Mouse (Mus musculus) liver, postnatal 0 days (tissue): ENCODE measurements around the gene Slc45a1. TPM values are rescaled to one million over a fixed set of nuclear protein-coding genes. Genes with fewer than 3 reads are reported as not detected.

Experiments used
- ATAC-seq: fragments of 200-750 bp; cut with Nextera tagmentation; 2 replicates; pipeline ENCODE4 v1.8.0; 2017; ENCODE audit warnings: mild to moderate bottlenecking, moderate library complexity
- DNase-seq: peaks from one replicate; pipeline ENCODE4 v3.0.0-alpha.2; 2016
- H3K27ac ChIP-seq: fragments of 300-500 bp; sonication (generic); 2 replicates; pipeline ENCODE4 v1.5.1; 2014; ENCODE audit warnings: antibody characterized with exemption, moderate library complexity, mild to moderate bottlenecking, low read depth
- H3K27me3 ChIP-seq: fragments of 300-500 bp; sonication (generic); 2 replicates; pipeline ENCODE4 v1.6.1; 2014; ENCODE audit warnings: low read length, control low read depth, mixed read lengths; ENCODE audit not compliant: insufficient read depth
- H3K36me3 ChIP-seq: fragments of 300-500 bp; sonication (generic); replicated peaks from 2 replicates; pipeline ENCODE4 v1.6.1; 2014; ENCODE audit warnings: mild to moderate bottlenecking, control low read depth, low read length, moderate library complexity, mixed read lengths; ENCODE audit not compliant: insufficient read depth
- H3K4me1 ChIP-seq: fragments of 300-500 bp; sonication (generic); 2 replicates; pipeline ENCODE4 v1.6.1; 2014; ENCODE audit warnings: antibody characterized with exemption, mild to moderate bottlenecking, control low read depth; ENCODE audit not compliant: insufficient read depth
- H3K4me2 ChIP-seq: fragments of 300-500 bp; sonication (generic); 2 replicates; pipeline ENCODE4 v1.6.1; 2014; ENCODE audit warnings: low read depth, mild to moderate bottlenecking, low read length, moderate library complexity, mixed read lengths
- H3K4me3 ChIP-seq: fragments of 300-500 bp; sonication (generic); 2 replicates; pipeline ENCODE4 v1.5.1; 2014; ENCODE audit warnings: low read depth, low read length
- H3K9ac ChIP-seq: fragments of 300-500 bp; sonication (generic); replicated peaks from 2 replicates; pipeline ENCODE4 v1.6.1; 2014; ENCODE audit warnings: mild to moderate bottlenecking, moderate library complexity
- H3K9me3 ChIP-seq: fragments of 300-500 bp; sonication (generic); 2 replicates; pipeline ENCODE4 v1.6.1; 2016; ENCODE audit warnings: mild to moderate bottlenecking, control low read depth, low read length, mixed read lengths
- CTCF ChIP-seq: sonication (generic); IDR thresholded peaks from 2 replicates; pipeline ENCODE4 v1.5.1; 2016; ENCODE audit warnings: antibody characterized with exemption, low read depth
- EP300 ChIP-seq: IDR thresholded peaks from 2 replicates; pipeline ENCODE4 v1.6.1; 2016; ENCODE audit warnings: antibody characterized with exemption, low read depth, mild to moderate bottlenecking
- whole genome bisulfite sequencing: fragments of 180-500 bp; shearing (Covaris S2); extraction: QIAGEN DNeasy Blood & Tissue Kit; methylation state at CpG from one replicate; pipeline ENCODE4 v1.1.7; 2014; ENCODE audit not compliant: insufficient replicate concordance; 5-methylcytosine and 5-hydroxymethylcytosine counted together
- polyA plus RNA-seq: library from polyadenylated mRNA; unstranded; fragments of >200 nt; fragmentation: Nextera tagmentation; extraction: Ambion mirVana; gene quantifications from 2 replicates; pipeline ENCODE4 v1.2.1, GENCODE M21; 2015

The Slc45a1 gene
- polyA plus RNA-seq, 1 experiment from 2014 or later, result not detected

- no peak for TF ChIP-seq EP300
- no peak for TF ChIP-seq CTCF
- H3K27me3 ChIP-seq, result no peaks in the 10 kb centered on the region
- no peak overlapping the region for H3K4me3 ChIP-seq
- 70% methylated on average over 10 of the region's 10 CpGs for WGBS
- DNase-seq, result no peak
- no peak for ATAC-seq
- peak overlapping the region; percentile 97 for H3K27ac ChIP-seq
- H3K9ac ChIP-seq, result no peak overlapping the region
- no peak overlapping the region for H3K4me2 ChIP-seq
- peaks cover 7% of the 10 kb centered on the region; the same call in 1 of the 2 replicates for H3K4me1 ChIP-seq
- H3K36me3 ChIP-seq, result no peaks in the 10 kb centered on the region
- H3K9me3 ChIP-seq, result no peaks in the 10 kb centered on the region
Observed at GRCm38 (mm10) chr4:150687126-150687753, 35.3 kb upstream of the Slc45a1 start.

- Histone ChIP-seq H3K27me3 (no peaks in the 10 kb centered on the region), H3K9ac (no peak overlapping the region; the same call in 1 of the 2 replicates), H3K27ac (peak overlapping the region; percentile 97), H3K4me1 (peaks cover 7% of the 10 kb centered on the region; the same call in 1 of the 2 replicates), H3K4me2 (no peak overlapping the region), H3K4me3 (no peak overlapping the region), H3K36me3 (no peaks in the 10 kb centered on the region), H3K9me3 (no peaks in the 10 kb centered on the region)
- DNase-seq, result no peak
- no peak for TF ChIP-seq EP300
- TF ChIP-seq CTCF, result no peak
- no peak for ATAC-seq
Observed at GRCm38 (mm10) chr4:150686538-150686937, 34.6 kb upstream of the Slc45a1 start.

DNA sequence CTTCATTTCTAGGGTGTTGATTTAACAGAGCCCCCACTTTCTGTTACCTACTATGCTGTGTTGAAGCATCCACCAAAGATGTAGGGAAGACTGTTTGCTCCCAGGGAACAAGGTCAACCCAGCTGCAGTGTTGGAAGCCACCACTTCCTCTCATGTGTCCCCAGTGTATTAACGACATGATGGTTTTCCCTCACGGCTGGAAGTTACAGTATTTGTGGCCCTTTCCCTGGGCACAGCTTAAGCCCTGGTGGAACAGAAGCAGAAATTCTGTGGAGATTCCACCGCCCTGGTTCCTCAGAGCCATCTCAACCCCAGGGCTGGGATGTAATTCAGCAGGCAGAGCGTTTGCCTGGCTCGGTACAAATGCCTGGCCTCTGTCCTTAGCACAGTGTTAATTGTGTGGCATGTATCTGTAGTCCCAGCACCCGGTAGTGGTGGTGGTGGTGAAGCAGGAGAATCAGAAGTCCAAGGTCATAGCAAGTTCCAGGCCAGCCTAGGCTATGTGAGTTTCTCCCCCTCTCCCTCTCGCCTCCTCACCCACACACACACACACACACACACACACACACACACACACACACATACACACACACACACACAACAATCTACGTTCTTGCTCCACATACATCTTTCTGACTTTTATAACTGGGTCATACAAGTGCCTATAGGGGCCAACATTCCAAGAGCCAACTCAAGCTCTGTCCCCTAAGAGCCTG, 34.0 kb upstream of the Slc45a1 start:
- H3K4me1 ChIP-seq, result 0 out of 2 replicates have a peak, but pooled peaks cover 4% of the 10 kb centered on the region
- no peak; the same call in 1 of the 2 replicates for ATAC-seq
- peak overlapping the region; percentile 97 for H3K27ac ChIP-seq
- no peak for TF ChIP-seq EP300
- TF ChIP-seq CTCF, result no peak
- no peaks in the 10 kb centered on the region for H3K9me3 ChIP-seq
- H3K27me3 ChIP-seq, result no peaks in the 10 kb centered on the region
- H3K36me3 ChIP-seq, result no peaks in the 10 kb centered on the region
- H3K9ac ChIP-seq, result 0 out of 2 replicates have a peak overlapping the region, but pooled peaks have one; percentile 39
- DNase-seq, result no peak
- H3K4me3 ChIP-seq, result no peak overlapping the region
- WGBS, result 34% methylated on average over 8 of the region's 8 CpGs
- H3K4me2 ChIP-seq, result no peak overlapping the region

DNA sequence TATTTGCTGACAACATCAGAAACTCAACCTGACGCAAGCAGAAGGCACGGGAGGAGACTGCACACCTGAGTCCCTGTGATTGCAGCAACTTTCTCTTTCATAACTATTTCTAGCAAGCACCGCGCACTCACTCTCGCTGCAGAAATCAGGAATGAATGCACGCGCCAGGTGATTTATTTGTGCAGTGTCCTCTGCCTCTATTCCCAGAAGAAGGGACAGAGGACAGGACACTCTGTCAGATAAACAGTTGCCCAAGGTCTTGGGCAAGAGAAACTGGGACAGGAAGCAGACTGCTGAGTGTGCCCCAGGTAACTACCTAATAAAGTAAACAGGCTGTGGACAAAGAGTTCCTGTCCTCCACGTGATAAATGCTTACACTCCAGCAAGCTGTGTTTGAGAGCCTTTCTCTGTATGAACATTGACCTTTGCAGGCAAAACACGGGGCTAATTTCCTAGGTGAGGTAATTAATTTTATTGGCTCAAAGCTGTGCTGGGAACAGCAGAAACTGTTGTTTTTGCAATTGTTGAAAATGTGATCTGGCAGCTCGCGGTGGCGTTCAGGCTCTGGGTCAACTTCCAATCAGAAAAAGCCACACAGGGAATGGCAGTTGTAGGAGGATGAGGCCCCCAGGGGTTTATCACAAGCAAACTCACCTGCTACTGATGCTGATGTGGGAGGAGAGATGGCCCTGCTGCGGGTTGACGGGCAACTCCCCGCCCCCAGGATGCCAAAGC, 33.2 kb upstream of the Slc45a1 start:
- Histone ChIP-seq H3K4me1 (0 out of 2 replicates have a peak, but pooled peaks cover 4% of the 10 kb centered on the region), H3K4me3 (no peak overlapping the region), H3K27me3 (no peaks in the 10 kb centered on the region), H3K9ac (no peak overlapping the region), H3K36me3 (no peaks in the 10 kb centered on the region), H3K9me3 (no peaks in the 10 kb centered on the region), H3K27ac (peak overlapping the region; percentile 97), H3K4me2 (no peak overlapping the region)
- DNase-seq, result peak; percentile 73
- peak; percentile 99 for TF ChIP-seq EP300
- TF ChIP-seq CTCF, result no peak
- WGBS, result 42% methylated on average over 15 of the region's 15 CpGs
- ATAC-seq, result peak; percentile 93

- no peaks in the 10 kb centered on the region for H3K4me1 ChIP-seq
- ATAC-seq, result no peak
- no peak overlapping the region for H3K4me3 ChIP-seq
- no peaks in the 10 kb centered on the region for H3K27me3 ChIP-seq
- TF ChIP-seq EP300, result no peak
- TF ChIP-seq CTCF, result no peak
- H3K27ac ChIP-seq, result no peak overlapping the region
- H3K4me2 ChIP-seq, result no peak overlapping the region
- DNase-seq, result no peak
- 52% methylated on average over 5 of the region's 5 CpGs for WGBS
- H3K9ac ChIP-seq, result no peak overlapping the region
- H3K9me3 ChIP-seq, result no peaks in the 10 kb centered on the region
- no peaks in the 10 kb centered on the region for H3K36me3 ChIP-seq
Observed at GRCm38 (mm10) chr4:150680373-150680772, 28.4 kb upstream of the Slc45a1 start.

- TF ChIP-seq CTCF, result no peak
- TF ChIP-seq EP300, result no peak
- no peaks in the 10 kb centered on the region for H3K9me3 ChIP-seq
- ATAC-seq (no peak), DNase-seq (no peak)
- H3K4me3 ChIP-seq, result no peak overlapping the region
- H3K4me1 ChIP-seq, result no peaks in the 10 kb centered on the region
- no peaks in the 10 kb centered on the region for H3K27me3 ChIP-seq
- no peak overlapping the region for H3K9ac ChIP-seq
- no peak overlapping the region for H3K4me2 ChIP-seq
- no peaks in the 10 kb centered on the region for H3K36me3 ChIP-seq
- no peak overlapping the region for H3K27ac ChIP-seq
- 89% methylated on average over 20 of the region's 20 CpGs for WGBS
Observed at GRCm38 (mm10) chr4:150678789-150679188, 26.8 kb upstream of the Slc45a1 start.
